Mouse (Mus musculus) midbrain, embryonic 12.5 days (tissue): ENCODE data around the gene Phactr2. TPM values are rescaled to one million over a fixed set of nuclear protein-coding genes. Genes with fewer than 3 reads are reported as not detected.
"Not testable (repeated sequence)": the region's sequence is repeated elsewhere in the genome, so short reads cannot be mapped to it uniquely, and the experiment has no call there.

Source experiments
- ATAC-seq: fragments of 200-750 bp; cut with Nextera tagmentation; 2 replicates; pipeline ENCODE4 v1.8.0; 2017; ENCODE audit warnings: low read depth, moderate TSS enrichment, moderate library complexity; ENCODE audit not compliant: low FRiP score
- H3K27ac ChIP-seq: fragments of 300-500 bp; sonication (generic); replicated peaks from 2 replicates; pipeline ENCODE4 v1.5.1; 2016; ENCODE audit warnings: mild to moderate bottlenecking
- H3K27me3 ChIP-seq: fragments of 300-500 bp; sonication (generic); 2 replicates; pipeline ENCODE4 v1.6.1; 2016; ENCODE audit warnings: mild to moderate bottlenecking
- H3K36me3 ChIP-seq: fragments of 300-500 bp; sonication (generic); 2 replicates; pipeline ENCODE4 v1.6.1; 2016
- H3K4me1 ChIP-seq: fragments of 300-500 bp; sonication (generic); 2 replicates; pipeline ENCODE4 v1.6.1; 2016
- H3K4me2 ChIP-seq: fragments of 300-500 bp; sonication (generic); replicated peaks from 2 replicates; pipeline ENCODE4 v1.6.1; 2016; ENCODE audit warnings: mild to moderate bottlenecking, moderate library complexity
- H3K4me3 ChIP-seq: fragments of 300-500 bp; sonication (generic); 2 replicates; pipeline ENCODE4 v1.5.1; 2016; ENCODE audit warnings: mild to moderate bottlenecking
- H3K9ac ChIP-seq: fragments of 300-500 bp; sonication (generic); replicated peaks from 2 replicates; pipeline ENCODE4 v1.6.1; 2016; ENCODE audit warnings: mild to moderate bottlenecking, moderate library complexity
- H3K9me3 ChIP-seq: fragments of 300-500 bp; sonication (generic); 2 replicates; pipeline ENCODE4 v1.6.1; 2016; ENCODE audit warnings: mild to moderate bottlenecking
- WGBS: fragments of 180-500 bp; shearing (Covaris S2); methylation state at CpG from one replicate; pipeline ENCODE4 v1.1.7; 2016; 5-methylcytosine and 5-hydroxymethylcytosine counted together
- polyA plus RNA-seq: library from polyadenylated mRNA; unstranded; fragments of >200 nt; fragmentation: Nextera tagmentation; extraction: Ambion mirVana; gene quantifications from 2 replicates; pipeline ENCODE4 v1.2.1, GENCODE M21; 2016

Gene Phactr2
- polyA plus RNA-seq, result 11.2 and 11.7 TPM in 2 replicates

DNA sequence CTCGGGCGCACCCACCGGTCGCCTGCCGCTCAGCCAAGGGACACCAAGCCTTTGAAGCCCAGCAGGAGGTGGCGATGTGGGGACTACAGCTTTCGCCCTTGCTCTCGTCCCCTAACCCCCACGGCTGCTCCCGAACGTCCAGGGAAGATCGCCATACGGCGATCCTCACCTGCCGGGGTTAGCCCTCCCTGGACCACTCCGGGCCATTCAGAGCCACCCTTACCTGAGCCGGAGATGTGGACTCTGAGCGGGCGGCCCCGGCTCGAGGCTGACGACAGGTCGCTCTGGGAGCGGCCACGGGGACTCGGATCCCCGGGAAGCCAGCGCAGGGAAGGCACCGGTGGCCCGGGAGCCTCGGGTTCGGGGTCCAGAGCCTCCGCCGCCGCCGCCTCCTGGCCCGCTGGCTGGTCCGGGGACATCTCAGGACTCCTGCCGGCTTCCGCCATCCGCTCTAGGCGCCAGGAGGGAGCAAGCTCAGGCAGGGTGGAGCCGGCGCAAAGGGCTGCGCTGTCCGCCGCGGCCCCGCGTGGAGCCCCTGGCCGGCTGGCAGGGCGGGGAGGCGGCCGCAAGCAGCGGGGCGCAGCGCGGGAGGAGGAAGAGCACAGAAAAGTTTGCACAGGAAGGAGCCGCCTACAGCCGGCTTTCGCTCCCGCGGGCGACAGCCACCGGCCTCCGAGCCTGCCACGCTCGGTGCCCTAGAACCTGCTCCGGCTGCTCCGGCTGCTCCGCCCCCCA lies at the start of gene Phactr2:
Phactr2 (minus strand) TSS at position 580 of the 735 bp plus-strand sequence.
- peak; percentile 88 for ATAC-seq
- peaks cover 55% of the 10 kb centered on the region for H3K27me3 ChIP-seq

DNA sequence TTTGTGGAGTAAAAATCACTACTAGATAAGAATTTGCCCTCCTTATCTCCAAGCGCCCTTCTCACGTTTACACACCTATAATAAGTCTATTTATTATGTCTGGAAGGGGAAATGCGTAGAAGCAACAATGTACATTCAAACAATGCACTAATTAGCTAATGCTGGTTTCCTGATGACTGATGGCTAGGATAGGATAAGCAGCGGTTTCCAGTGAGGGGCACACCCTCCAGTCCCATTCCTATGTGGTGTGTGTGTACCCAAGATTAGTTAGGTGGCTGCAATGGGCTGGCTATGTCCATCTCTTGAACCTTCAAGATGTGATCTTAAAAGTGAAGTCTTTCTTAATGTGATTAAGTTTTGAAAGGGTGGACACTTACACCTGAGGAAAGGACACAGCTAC lies 47.6 kb upstream of the Phactr2 start:
- no peaks in the 10 kb centered on the region for H3K9me3 ChIP-seq
- no peak overlapping the region for H3K4me2 ChIP-seq
- H3K4me3 ChIP-seq, result no peak overlapping the region
- ATAC-seq, result no peak
- 87% methylated on average over 4 of the region's 4 CpGs for WGBS
- no peak overlapping the region for H3K9ac ChIP-seq
- H3K4me1 ChIP-seq, result no peaks in the 10 kb centered on the region
- H3K36me3 ChIP-seq, result no peaks in the 10 kb centered on the region
- no peaks in the 10 kb centered on the region for H3K27me3 ChIP-seq
- H3K27ac ChIP-seq, result no peak overlapping the region

More for the DNA sequence above, at the start of gene Phactr2:
- Histone ChIP-seq H3K4me1 (0 out of 2 replicates have a peak, but pooled peaks cover 5% of the 10 kb centered on the region), H3K4me2 (peak within 1 kb of the TSS; percentile 89), H3K4me3 (peak within 1 kb of the TSS; percentile 66), H3K27ac (no peak within 1 kb of the TSS), H3K9me3 (no peaks in the 10 kb centered on the region), H3K9ac (peak within 1 kb of the TSS; percentile 69), H3K36me3 (no peaks in the 10 kb centered on the region)
- WGBS, result under 1% methylated on average over 62 of the region's 71 CpGs

DNA sequence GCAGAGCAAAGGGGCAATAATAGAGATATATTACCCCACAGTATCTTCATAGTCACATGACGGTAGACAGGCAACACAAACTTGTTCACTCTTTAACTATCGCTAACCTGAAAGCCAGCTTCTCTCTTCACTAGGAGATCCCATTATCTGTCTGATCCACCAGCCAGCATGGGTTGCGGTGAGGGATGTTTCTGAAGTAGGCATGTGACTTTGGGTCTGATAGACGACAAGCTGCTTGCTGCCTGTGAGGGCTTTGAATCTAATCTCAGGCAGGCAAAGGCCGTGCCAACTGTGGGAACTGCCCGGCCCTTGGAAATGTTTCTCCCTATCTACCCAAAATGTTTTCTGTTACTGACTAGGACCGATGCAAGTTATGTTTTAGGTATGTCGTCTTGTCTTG lies 28.2 kb upstream of the Phactr2 start:
- Histone ChIP-seq H3K4me2 (no peak overlapping the region), H3K27me3 (peaks cover 10% of the 10 kb centered on the region), H3K27ac (no peak overlapping the region), H3K4me3 (no peak overlapping the region), H3K4me1 (no peaks in the 10 kb centered on the region; the same call in 1 of the 2 replicates), H3K36me3 (no peaks in the 10 kb centered on the region), H3K9me3 (no peaks in the 10 kb centered on the region), H3K9ac (no peak overlapping the region)
- ATAC-seq, result no peak
- 89% methylated on average over 8 of the region's 8 CpGs for WGBS

DNA sequence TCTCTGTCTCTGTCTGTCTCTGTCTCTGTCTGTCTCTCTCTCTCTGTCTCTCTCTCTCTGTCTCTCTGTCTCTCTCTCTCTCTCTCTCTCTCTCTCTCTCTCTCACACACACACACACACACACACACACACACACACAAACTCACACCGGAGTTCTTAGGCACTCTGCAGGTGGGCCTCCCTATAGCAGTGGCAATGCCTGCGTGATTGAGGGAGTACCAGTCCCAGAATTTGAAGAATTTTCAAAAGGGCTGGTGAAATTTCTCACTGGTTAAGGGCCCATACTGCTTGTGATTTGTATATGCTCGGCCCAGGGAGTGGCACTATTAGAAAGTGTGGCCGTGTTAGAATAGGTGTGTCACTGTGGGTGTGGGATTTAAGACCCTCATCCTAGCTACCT lies 27.3 kb upstream of the Phactr2 start:
- H3K9me3 ChIP-seq, H3K36me3 ChIP-seq, H3K4me1 ChIP-seq, H3K27ac ChIP-seq: not testable (repeated sequence)
- WGBS, result 58% methylated on average over 4 of the region's 4 CpGs
- peak overlapping the region; percentile 85 for H3K4me2 ChIP-seq
- H3K4me3 ChIP-seq, result peak overlapping the region; percentile 59
- peak; percentile 50; the same call in 1 of the 2 replicates for ATAC-seq
- H3K9ac ChIP-seq, result peak overlapping the region; percentile 62
- H3K27me3 ChIP-seq, result peaks cover 10% of the 10 kb centered on the region

DNA sequence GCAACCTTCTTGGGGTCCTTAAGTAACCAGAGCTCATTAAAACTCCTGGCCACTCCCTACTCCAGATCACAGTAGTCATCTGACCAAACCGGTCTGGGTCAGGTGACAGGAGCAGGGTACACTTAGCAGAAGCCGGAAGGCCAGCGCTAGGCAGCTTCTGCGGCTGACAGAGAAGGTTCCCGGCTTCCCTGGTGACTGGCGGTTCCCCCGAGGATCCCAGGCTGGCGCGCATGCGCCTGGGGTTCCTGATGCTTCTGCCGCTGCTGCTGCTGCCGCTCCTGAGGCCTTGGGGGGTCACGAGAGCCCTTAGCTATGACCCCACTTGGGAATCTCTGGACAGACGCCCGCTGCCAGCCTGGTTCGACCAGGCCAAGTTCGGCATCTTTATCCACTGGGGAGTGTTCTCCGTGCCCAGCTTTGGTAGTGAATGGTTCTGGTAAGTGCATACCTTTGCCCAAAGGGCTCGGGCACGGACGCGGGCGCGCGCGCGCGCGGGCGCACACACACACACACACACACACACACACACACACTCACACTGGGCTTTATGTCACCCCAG lies 26.8 kb upstream of the Phactr2 start:
- H3K9ac ChIP-seq, result peak overlapping the region; percentile 62
- no peaks in the 10 kb centered on the region for H3K36me3 ChIP-seq
- H3K4me3 ChIP-seq, result peak overlapping the region; percentile 59
- no peak overlapping the region for H3K27ac ChIP-seq
- no peaks in the 10 kb centered on the region for H3K9me3 ChIP-seq
- under 1% methylated on average over 29 of the region's 30 CpGs for WGBS
- peak; percentile 92 for ATAC-seq
- H3K4me2 ChIP-seq, result peak overlapping the region; percentile 85
- no peaks in the 10 kb centered on the region; the same call in 1 of the 2 replicates for H3K4me1 ChIP-seq
- H3K27me3 ChIP-seq, result peaks cover 10% of the 10 kb centered on the region

DNA sequence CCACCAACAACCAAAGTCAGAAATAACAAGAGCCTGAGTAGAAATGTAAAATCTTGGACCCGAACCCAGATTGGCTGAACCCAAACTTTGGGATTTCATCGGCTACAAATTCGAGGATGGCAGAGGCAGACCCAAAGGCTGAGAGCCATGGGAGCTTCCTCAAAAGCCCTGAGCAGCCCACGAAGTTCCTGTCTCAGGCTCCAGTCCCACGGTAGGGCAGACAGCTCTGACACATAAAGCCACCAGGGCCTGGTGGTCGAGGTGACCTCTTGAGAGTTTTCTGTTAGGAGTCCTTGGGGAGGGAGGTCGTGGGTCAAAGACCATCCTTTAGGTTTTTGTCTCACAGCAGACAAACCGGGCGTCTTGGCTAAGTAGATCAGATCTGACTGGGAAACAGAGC lies 26.3 kb upstream of the Phactr2 start:
- Histone ChIP-seq H3K4me2 (peak overlapping the region; percentile 85), H3K4me3 (peak overlapping the region; percentile 59), H3K27ac (no peak overlapping the region), H3K36me3 (no peaks in the 10 kb centered on the region), H3K4me1 (no peaks in the 10 kb centered on the region; the same call in 1 of the 2 replicates), H3K9me3 (no peaks in the 10 kb centered on the region), H3K9ac (no peak overlapping the region), H3K27me3 (peaks cover 10% of the 10 kb centered on the region)
- WGBS, result 50% methylated on average over 9 of the region's 9 CpGs
- ATAC-seq, result no peak

DNA sequence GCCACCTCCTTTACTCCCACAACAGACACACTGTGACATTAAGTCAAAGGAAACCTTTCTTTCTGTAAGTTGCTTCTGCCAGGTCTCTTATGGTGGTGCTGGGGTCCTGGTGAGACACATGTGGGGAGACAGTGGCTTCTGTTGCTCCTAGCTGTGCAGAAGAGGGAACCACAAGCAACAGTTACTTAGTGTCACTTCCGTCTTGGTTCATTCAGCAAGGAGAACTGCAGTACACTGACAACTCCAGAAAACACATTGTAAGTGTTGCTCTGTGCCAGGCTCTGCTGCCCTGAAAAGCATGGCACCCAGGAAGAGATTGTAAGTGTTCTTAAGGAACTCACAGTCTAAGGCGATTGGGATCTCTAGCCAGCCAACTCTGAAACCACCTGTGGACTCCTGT lies 25.1 kb upstream of the Phactr2 start, which contains the start of gene Fuca2:
Fuca2 (plus strand) TSS at position 210 of the 400 bp plus-strand sequence.
- Histone ChIP-seq H3K36me3 (no peaks in the 10 kb centered on the region), H3K27me3 (peaks cover 10% of the 10 kb centered on the region), H3K4me2 (no peak within 1 kb of the TSS), H3K4me3 (no peak within 1 kb of the TSS), H3K9ac (no peak within 1 kb of the TSS), H3K27ac (no peak within 1 kb of the TSS), H3K4me1 (no peaks in the 10 kb centered on the region; the same call in 1 of the 2 replicates), H3K9me3 (no peaks in the 10 kb centered on the region)
- WGBS, result 80% methylated on average over 2 of the region's 2 CpGs
- no peak for ATAC-seq

DNA sequence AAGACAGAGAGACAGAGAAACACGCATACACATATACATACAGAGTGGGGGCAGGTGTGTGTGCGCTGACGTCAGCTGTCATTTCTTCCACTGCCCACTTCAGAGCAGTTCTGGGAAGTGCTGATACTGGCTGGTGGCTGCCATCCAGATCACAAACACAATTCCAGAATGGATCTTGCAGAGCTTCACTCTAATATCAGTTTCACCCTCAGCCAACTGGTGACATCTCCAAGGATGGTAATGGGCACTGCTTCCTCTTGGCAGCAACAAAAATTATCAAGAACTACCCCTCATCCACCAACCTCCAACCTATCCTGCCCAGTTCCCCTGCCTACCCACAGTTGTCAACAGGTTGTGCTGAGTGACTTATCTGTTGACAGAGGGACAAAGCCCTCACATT lies 22.1 kb upstream of the Phactr2 start:
- H3K27me3 ChIP-seq, result peaks cover 10% of the 10 kb centered on the region
- ATAC-seq, result no peak
- H3K4me1 ChIP-seq, result no peaks in the 10 kb centered on the region
- 92% methylated on average over 3 of the region's 3 CpGs for WGBS
- H3K4me3 ChIP-seq, result no peak overlapping the region
- no peak overlapping the region for H3K9ac ChIP-seq
- H3K36me3 ChIP-seq, result no peaks in the 10 kb centered on the region
- no peaks in the 10 kb centered on the region for H3K9me3 ChIP-seq
- no peak overlapping the region for H3K4me2 ChIP-seq
- H3K27ac ChIP-seq, result no peak overlapping the region

DNA sequence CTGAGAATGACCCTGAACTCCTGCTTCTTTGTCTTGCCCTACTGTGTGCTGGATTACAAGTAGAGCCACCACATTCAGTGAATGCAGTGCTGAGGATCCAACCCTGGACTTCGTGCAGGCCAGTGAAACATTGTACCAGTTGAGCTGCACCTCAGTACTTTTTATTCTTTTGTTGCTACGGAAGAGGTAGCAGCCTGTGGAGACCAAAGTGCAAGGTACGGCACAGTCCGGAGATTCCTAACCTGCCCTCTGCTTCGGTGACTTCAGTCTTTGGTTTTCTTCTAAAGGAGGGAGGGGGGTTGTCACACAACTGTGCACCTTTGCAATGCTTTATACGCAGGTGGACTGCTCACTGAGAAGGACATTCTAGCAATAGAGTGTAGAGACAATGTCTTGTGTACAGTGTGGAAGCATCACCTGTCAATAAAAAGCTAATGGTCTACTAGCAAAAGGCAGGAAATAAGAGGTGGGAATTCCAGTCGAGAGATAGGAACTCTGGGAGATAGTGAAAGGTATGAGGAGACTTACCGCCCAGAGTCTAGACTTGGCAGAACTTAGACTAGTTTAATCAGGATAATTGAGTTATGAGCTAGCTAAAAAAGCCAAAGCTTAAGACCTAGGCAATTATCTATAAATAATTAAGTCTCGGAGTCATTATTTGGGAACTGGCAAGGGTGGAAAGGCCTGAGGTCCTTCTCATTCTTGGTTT lies 19.9 kb upstream of the Phactr2 start:
- no peaks in the 10 kb centered on the region for H3K36me3 ChIP-seq
- no peak overlapping the region for H3K9ac ChIP-seq
- peaks cover 5% of the 10 kb centered on the region; the same call in 1 of the 2 replicates for H3K27me3 ChIP-seq
- H3K4me3 ChIP-seq, result no peak overlapping the region
- no peak overlapping the region for H3K4me2 ChIP-seq
- no peaks in the 10 kb centered on the region for H3K4me1 ChIP-seq
- H3K27ac ChIP-seq, result no peak overlapping the region
- no peaks in the 10 kb centered on the region for H3K9me3 ChIP-seq
- WGBS, result 88% methylated on average over 9 of the region's 9 CpGs
- no peak for ATAC-seq

DNA sequence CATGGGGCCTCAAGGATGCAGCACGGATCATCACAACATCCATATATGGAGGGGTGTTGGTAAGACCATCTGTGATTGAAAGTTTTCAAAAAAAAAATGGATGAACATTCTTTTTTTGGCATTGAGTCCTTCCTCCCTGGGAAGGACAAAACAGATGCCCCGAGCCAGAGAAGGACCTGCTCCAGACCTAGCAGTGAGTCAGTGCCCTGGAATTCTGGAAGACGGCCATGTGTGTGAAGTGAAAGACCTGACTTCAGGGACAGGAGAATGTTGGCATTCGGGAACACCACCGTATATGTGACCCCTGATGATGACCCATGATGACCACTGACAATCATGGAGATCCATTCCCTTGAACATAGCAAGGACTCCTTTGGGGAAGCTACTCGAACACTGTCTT lies 15.5 kb upstream of the Phactr2 start:
- 86% methylated on average over 6 of the region's 6 CpGs for WGBS
- Histone ChIP-seq H3K36me3 (no peaks in the 10 kb centered on the region), H3K4me2 (no peak overlapping the region), H3K9ac (no peak overlapping the region), H3K27me3 (no peaks in the 10 kb centered on the region; the same call in 1 of the 2 replicates), H3K4me1 (no peaks in the 10 kb centered on the region), H3K27ac (no peak overlapping the region), H3K9me3 (no peaks in the 10 kb centered on the region), H3K4me3 (no peak overlapping the region)
- no peak for ATAC-seq

DNA sequence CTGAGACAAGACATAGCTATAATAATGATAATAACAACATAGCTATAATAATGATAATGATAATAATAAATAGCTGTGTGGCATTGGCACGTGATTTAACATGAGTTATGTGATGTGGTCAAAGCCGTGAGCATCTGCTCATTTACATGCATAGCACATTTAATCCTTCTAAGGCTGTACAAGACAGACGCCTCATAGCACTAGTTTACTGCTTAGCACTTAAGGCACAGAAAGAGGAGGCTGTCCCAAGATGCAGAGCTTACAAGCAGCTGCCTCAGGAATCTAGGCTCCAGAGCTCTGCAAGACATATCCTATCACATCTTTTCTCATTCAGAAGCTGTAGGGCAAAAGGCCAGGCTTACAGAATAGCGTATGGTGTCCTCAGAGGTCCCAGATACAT lies 11.7 kb upstream of the Phactr2 start:
- H3K4me2 ChIP-seq, result no peak overlapping the region
- H3K4me3 ChIP-seq, result no peak overlapping the region
- WGBS, result 62% methylated on average over 4 of the region's 4 CpGs
- H3K27ac ChIP-seq, result no peak overlapping the region
- no peak for ATAC-seq
- no peaks in the 10 kb centered on the region for H3K36me3 ChIP-seq
- no peaks in the 10 kb centered on the region; the same call in 1 of the 2 replicates for H3K27me3 ChIP-seq
- no peak overlapping the region for H3K9ac ChIP-seq
- H3K9me3 ChIP-seq, result no peaks in the 10 kb centered on the region
- no peaks in the 10 kb centered on the region for H3K4me1 ChIP-seq

DNA sequence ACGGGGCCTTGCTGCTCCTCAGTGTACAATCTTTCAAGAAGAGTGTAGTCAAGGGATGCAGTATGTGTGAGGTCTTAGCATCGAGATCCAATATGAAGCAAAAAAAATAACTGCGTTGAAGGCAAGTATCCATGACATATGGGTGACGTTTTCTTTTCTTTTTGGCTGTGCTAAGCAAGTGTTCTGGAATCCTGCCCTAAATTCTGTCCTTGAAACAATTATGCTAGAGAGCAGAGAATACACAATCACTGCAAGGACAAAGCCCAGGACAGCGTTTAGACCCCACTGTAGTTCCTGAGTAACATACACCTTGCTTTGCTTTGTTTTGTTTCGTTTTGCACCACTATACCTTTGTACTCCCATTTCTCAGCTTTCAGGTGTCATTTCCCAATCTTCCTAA lies 5.1 kb upstream of the Phactr2 start:
- peaks cover 23% of the 10 kb centered on the region for H3K27me3 ChIP-seq
- WGBS, result 89% methylated on average over 6 of the region's 6 CpGs
- H3K9ac ChIP-seq, result no peak overlapping the region
- ATAC-seq, result no peak
- H3K9me3 ChIP-seq, result no peaks in the 10 kb centered on the region
- no peak overlapping the region for H3K27ac ChIP-seq
- no peak overlapping the region for H3K4me3 ChIP-seq
- H3K4me1 ChIP-seq, result 0 out of 2 replicates have a peak, but pooled peaks cover 5% of the 10 kb centered on the region
- no peak overlapping the region for H3K4me2 ChIP-seq
- no peaks in the 10 kb centered on the region for H3K36me3 ChIP-seq
